Comparison of ENCODE assay signal across 9 mouse cellular contexts in the genomic region with DNA sequence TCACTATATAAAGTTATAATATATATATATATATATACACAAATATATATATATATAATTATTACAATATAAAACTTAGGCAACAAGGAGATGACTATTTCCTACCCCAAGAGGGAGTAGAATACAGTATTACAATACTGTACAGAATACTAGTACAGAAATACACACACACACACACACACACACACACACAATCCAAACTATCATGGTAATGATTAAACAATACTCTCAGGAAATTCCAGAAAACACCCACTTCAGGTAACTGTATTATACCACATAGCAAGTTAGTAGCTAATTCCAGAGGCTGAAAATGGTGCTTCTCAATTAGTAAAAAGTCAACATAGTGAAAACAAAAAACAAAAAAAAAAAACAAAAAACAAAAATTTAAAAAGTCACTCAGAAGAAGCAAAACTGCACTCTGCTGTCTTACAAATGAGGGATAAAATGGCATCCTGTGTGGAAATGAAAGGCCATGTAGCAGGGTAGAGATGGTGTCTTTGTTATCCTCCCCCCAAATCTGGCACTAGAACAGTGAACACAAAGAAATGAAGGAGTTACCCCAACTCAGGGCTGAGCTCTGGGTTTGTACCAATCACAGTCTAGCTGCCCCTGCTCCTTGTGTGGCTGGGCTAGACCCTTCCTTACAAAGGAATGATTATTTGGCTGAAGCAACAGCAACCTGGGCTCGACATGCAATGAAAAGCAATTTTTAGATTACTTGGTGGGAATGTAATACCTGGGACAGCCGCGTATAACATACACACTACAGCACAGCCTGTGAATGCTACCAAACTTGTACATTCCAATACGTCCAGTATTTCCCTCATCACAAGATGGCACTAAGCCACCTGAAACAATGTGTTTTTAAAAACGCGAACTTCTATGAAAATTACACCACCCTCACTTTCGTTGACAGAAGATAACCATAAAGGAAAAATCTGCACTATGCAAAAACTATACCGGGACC. TPM values are rescaled to one million over a fixed set of nuclear protein-coding genes. Genes with fewer than 3 reads are reported as not detected.
DNase-seq lines count a peak whose midpoint lies in the region; ATAC-seq and TF ChIP-seq lines count a peak whose summit lies in the region.
"Had no signal": no experiment of that assay in that cellular context is flagged by ENCODE, and none has a peak within 500 bp of the region (broad histone marks: within the 10 kb centered on the region; RNA-seq: fewer than 3 reads in every experiment).

No protein-coding gene starts in this region.

- TF ChIP-seq POLR2A in myocyte (IDR thresholded peaks at IDR 0.05; ENCODE audit: insufficient read length, low read depth), result no peak

- peak; percentile 22; the same call in 1 of the 2 replicates for ATAC-seq in lung, embryonic 14.5 days (ENCODE audit: insufficient read depth)
- ATAC-seq in granulocyte monocyte progenitor cell, adult 5-6 weeks (replicated peaks; ENCODE audit: poor library complexity, severe bottlenecking), result peak; percentile 15

- no peak for TF ChIP-seq CTCF in lung, embryonic 14.5 days (IDR thresholded peaks at IDR 0.05; ENCODE audit: low read depth)

- peaks cover 46% of the 10 kb centered on the region for H3K79me2 ChIP-seq in myocyte (ENCODE audit: control insufficient read depth, insufficient read depth)

- H3K4me1 ChIP-seq in lung, embryonic 14.5 days (ENCODE audit: insufficient read depth), result 0 out of 2 replicates have a peak, but pooled peaks cover 3% of the 10 kb centered on the region

- no peaks in the 10 kb centered on the region for H3K36me3 ChIP-seq in lung, embryonic 14.5 days (ENCODE audit: insufficient read depth)
- H3K36me3 ChIP-seq in myocyte (ENCODE audit: control insufficient read depth, insufficient read depth), result no peaks in the 10 kb centered on the region

- WGBS in lung, embryonic 14.5 days, result 7% methylated on average over 8 of the region's 8 CpGs

- H3K9ac ChIP-seq in lung, embryonic 14.5 days, result peak overlapping the region; percentile 87

- peak overlapping the region; percentile 95 for H3K4me3 ChIP-seq in lung, embryonic 14.5 days (ENCODE audit: low read depth, low read length)
- peak overlapping the region; percentile 72 for H3K4me3 ChIP-seq in myocyte

- H3K4me2 ChIP-seq in lung, embryonic 14.5 days, result peak overlapping the region; percentile 75
- peak overlapping the region; percentile 76 for H3K4me2 ChIP-seq in myocyte (ENCODE audit: low read depth)

- 0 out of 2 replicates have a peak overlapping the region, but pooled peaks have one; percentile 18 for H3K27ac ChIP-seq in lung, embryonic 14.5 days (ENCODE audit: low read depth)

- H3K9me3 ChIP-seq in lung, embryonic 14.5 days (ENCODE audit: low read depth, low read length), result no peaks in the 10 kb centered on the region; the same call in 1 of the 2 replicates

- peak overlapping the region; percentile 15 for H3ac ChIP-seq in myocyte (ENCODE audit: control insufficient read depth, insufficient read length)

- peak; percentile 53 for DNase-seq in lung, embryonic 14.5 days
- no peak for DNase-seq in lung, postnatal 14 days
- DNase-seq in adipocyte (ENCODE audit: low spot score), result peak; percentile 10
- DNase-seq in kidney, postnatal 4 days, result peak; percentile 6 to 21
- no peak for DNase-seq in layer of hippocampus, adult 18-20 months (ENCODE audit: low spot score in 2 of 2)
- DNase-seq in right cerebral cortex, postnatal 14 days, result no peak

- H3K27me3 ChIP-seq in lung, embryonic 14.5 days (ENCODE audit: insufficient read depth, low read length), result no peaks in the 10 kb centered on the region
- H3K27me3 ChIP-seq in myocyte (ENCODE audit: control insufficient read depth, insufficient read depth, insufficient read length), result no peaks in the 10 kb centered on the region

TF ChIP-seq in myocyte, 11 proteins besides CTCF, POLR2A, EP300 and RAD21:
- TF ChIP-seq TCF12 (IDR thresholded peaks at IDR 0.05; ENCODE audit: insufficient read depth, poor library complexity, severe bottlenecking), result no peak
- no peak for TF ChIP-seq REST (IDR thresholded peaks at IDR 0.05; ENCODE audit: insufficient read depth, insufficient read length)
- TF ChIP-seq MYOG (IDR thresholded peaks at IDR 0.05; ENCODE audit: control insufficient read depth in 1 of 3, insufficient read depth in 1 of 3, insufficient read length in 2 of 3, low read depth in 2 of 3), result no peak
- no peak for TF ChIP-seq MYOD1 (IDR thresholded peaks at IDR 0.05; ENCODE audit: control insufficient read depth in 1 of 3, insufficient read length in 2 of 3, low read depth in 2 of 3)
- no peak for TF ChIP-seq E2F4 (IDR thresholded peaks at IDR 0.05; ENCODE audit: insufficient read depth)
- TF ChIP-seq USF1 (IDR thresholded peaks at IDR 0.05; ENCODE audit: low read depth), result no peak
- no peak for TF ChIP-seq MAX (IDR thresholded peaks at IDR 0.05; ENCODE audit: low read depth)
- no peak for TF ChIP-seq TCF3 (IDR thresholded peaks at IDR 0.05; ENCODE audit: insufficient read length, low read depth)
- no peak for TF ChIP-seq CEBPB (IDR thresholded peaks at IDR 0.05; ENCODE audit: insufficient read depth, poor library complexity, severe bottlenecking)
- TF ChIP-seq POLR2AphosphoS2 (IDR thresholded peaks at IDR 0.05; ENCODE audit: insufficient read length, low read depth), result no peak
- TF ChIP-seq SRF (IDR thresholded peaks at IDR 0.05; ENCODE audit: control insufficient read depth, insufficient read length, low read depth), result no peak

RNA-seq across cellular contexts. Expression of gene Chmp2b, which starts 1.2 kb away (rescaled TPM):
- 79.5 and 81.6 TPM in 2 replicates for polyA plus RNA-seq in lung, embryonic 14.5 days (2014; fragmentation: Nextera tagmentation; extraction: Ambion mirVana)
- total RNA-seq in granulocyte monocyte progenitor cell, adult 5-6 weeks (2014; fragmentation: Nextera tagmentation), result 35.5 and 44.5 TPM in 2 replicates
- total RNA-seq in granulocyte monocyte progenitor cell, adult 5-6 weeks (2017), result 29.7 and 32.0 TPM in 2 replicates
- 25.4 TPM for polyA plus RNA-seq in myocyte (2012; fragmentation: generic; extraction: Trizol)
- 10 to 100 TPM; 58.7 to 60.0 TPM for total RNA-seq in layer of hippocampus, adult 18-20 months (2021)

RNA-seq across cellular contexts. Expression of gene Pou1f1, which starts 41.0 kb away (rescaled TPM):
- polyA plus RNA-seq in lung, embryonic 14.5 days (2014; fragmentation: Nextera tagmentation; extraction: Ambion mirVana), result not detected in 2 replicates
- not detected in 2 replicates for total RNA-seq in granulocyte monocyte progenitor cell, adult 5-6 weeks (2014; fragmentation: Nextera tagmentation)
- total RNA-seq in granulocyte monocyte progenitor cell, adult 5-6 weeks (2017), result not detected in 2 replicates
- polyA plus RNA-seq in myocyte (2012; fragmentation: generic; extraction: Trizol), result not detected
- not detected for total RNA-seq in layer of hippocampus, adult 18-20 months (2021)
- total RNA-seq: heart, adult 18-20 months had no signal

Comparison
In these comparisons a context has a peak if more than half of its experiments do, and no peak if none do; other contexts are left out.
1. DNase-seq: peak in lung, embryonic 14.5 days (single experiment), adipocyte (single experiment) and kidney, postnatal 4 days (2 of 2); none in lung, postnatal 14 days (single experiment), layer of hippocampus, adult 18-20 months (0 of 2) and right cerebral cortex, postnatal 14 days (single experiment).